ENCODE assay signal across 13 mouse cellular contexts in genomic region chr6:52481975-52482374, GRCm38 (mm10).
"Had no signal": no experiment of that assay in that cellular context is flagged by ENCODE, and none has a peak within 500 bp of the region (broad histone marks: within the 10 kb centered on the region; RNA-seq: fewer than 3 reads in every experiment).

No protein-coding gene starts in this region.

- ATAC-seq: inflammation-experienced regulatory T-cells, adult 6 months; liver, embryonic 12.5 days; midbrain, embryonic 16.5 days had no signal

- H3K27me3 ChIP-seq: limb, embryonic 15.5 days; liver, embryonic 12.5 days; midbrain, embryonic 12.5 days had no signal

- H3K36me3 ChIP-seq: limb, embryonic 15.5 days; liver, embryonic 12.5 days; midbrain, embryonic 12.5 days had no signal

- H3K4me3 ChIP-seq: layer of hippocampus, adult 2 months; limb, embryonic 15.5 days; liver, embryonic 12.5 days; midbrain, embryonic 12.5 days had no signal

- DNase-seq: kidney, adult 8-10 months; lung, embryonic 14.5 days; lung, postnatal 10 days; right cerebral cortex, postnatal 14 days; thymus, postnatal 36 days had no signal

- H3K4me1 ChIP-seq: liver, embryonic 12.5 days had no signal

- H3K9ac ChIP-seq: limb, embryonic 15.5 days; liver, embryonic 12.5 days; lung, embryonic 14.5 days; midbrain, embryonic 12.5 days had no signal

- H3K4me2 ChIP-seq: limb, embryonic 15.5 days; liver, embryonic 12.5 days; lung, embryonic 14.5 days; midbrain, embryonic 12.5 days had no signal

- H3K9me3 ChIP-seq: limb, embryonic 15.5 days; liver, embryonic 12.5 days; midbrain, embryonic 12.5 days had no signal

- H3K27ac ChIP-seq: kidney, postnatal 0 days; layer of hippocampus, adult 2 months; limb, embryonic 15.5 days; liver, embryonic 12.5 days; macrophage; midbrain, embryonic 12.5 days had no signal
